Mouse (Mus musculus): ENCODE measurements at regions not wholly inside any gene's neighbourhood (a gene's known extent, or its start where the extent isn't known, plus 50 kb on each side); places are given as distances from the start of the nearest gene placed in this dataset.

- TF ChIP-seq GATA4 (IDR thresholded peaks at IDR 0.05; ENCODE audit: insufficient replicate concordance, low read length): no peak
These were observed 412.8 kb upstream of the Hnrnpa3 start for GRCm38 (mm10) chr2:75246082-75246743.

GRCm38 (mm10) chr2:75248251-75248650 is 410.8 kb upstream of the Hnrnpa3 start:
- TF ChIP-seq GATA4 (IDR thresholded peaks at IDR 0.05; ENCODE audit: insufficient replicate concordance, low read length): no peak

GRCm38 (mm10) chr2:75250507-75250906 is 408.6 kb upstream of the Hnrnpa3 start:
- no peak for TF ChIP-seq GATA4 (IDR thresholded peaks at IDR 0.05; ENCODE audit: insufficient replicate concordance, low read length)

- no peak for TF ChIP-seq GATA4 (IDR thresholded peaks at IDR 0.05; ENCODE audit: insufficient replicate concordance, low read length)
These were observed 406.2 kb upstream of the Hnrnpa3 start for GRCm38 (mm10) chr2:75252829-75253228.

- no peak for TF ChIP-seq GATA4 (IDR thresholded peaks at IDR 0.05; ENCODE audit: insufficient replicate concordance, low read length)
These were observed 393.8 kb upstream of the Hnrnpa3 start for GRCm38 (mm10) chr2:75265218-75265617.

- TF ChIP-seq GATA4 (IDR thresholded peaks at IDR 0.05; ENCODE audit: insufficient replicate concordance, low read length): no peak
These were observed 393.0 kb upstream of the Hnrnpa3 start for GRCm38 (mm10) chr2:75265739-75266699.

GRCm38 (mm10) chr2:75267949-75268348 is 391.1 kb upstream of the Hnrnpa3 start:
- no peak for TF ChIP-seq GATA4 (IDR thresholded peaks at IDR 0.05; ENCODE audit: insufficient replicate concordance, low read length)

GRCm38 (mm10) chr2:75269446-75269845 is 389.6 kb upstream of the Hnrnpa3 start:
- no peak for TF ChIP-seq GATA4 (IDR thresholded peaks at IDR 0.05; ENCODE audit: insufficient replicate concordance, low read length)

GRCm38 (mm10) chr2:75270115-75270514 is 388.9 kb upstream of the Hnrnpa3 start:
- TF ChIP-seq GATA4 (IDR thresholded peaks at IDR 0.05; ENCODE audit: insufficient replicate concordance, low read length): no peak

- no peak for TF ChIP-seq GATA4 (IDR thresholded peaks at IDR 0.05; ENCODE audit: insufficient replicate concordance, low read length)
These were observed 371.2 kb upstream of the Hnrnpa3 start for GRCm38 (mm10) chr2:75287900-75288299.

- no peak for TF ChIP-seq GATA4 (IDR thresholded peaks at IDR 0.05; ENCODE audit: insufficient replicate concordance, low read length)
These were observed 367.4 kb upstream of the Hnrnpa3 start for GRCm38 (mm10) chr2:75291674-75292073.

GRCm38 (mm10) chr2:75306821-75307220 is 352.2 kb upstream of the Hnrnpa3 start:
- no peak for TF ChIP-seq GATA4 (IDR thresholded peaks at IDR 0.05; ENCODE audit: insufficient replicate concordance, low read length)

GRCm38 (mm10) chr2:75311191-75311590 is 347.9 kb upstream of the Hnrnpa3 start:
- TF ChIP-seq GATA4 (IDR thresholded peaks at IDR 0.05; ENCODE audit: insufficient replicate concordance, low read length): no peak

GRCm38 (mm10) chr2:75312246-75312645 is 346.8 kb upstream of the Hnrnpa3 start:
- no peak for TF ChIP-seq GATA4 (IDR thresholded peaks at IDR 0.05; ENCODE audit: insufficient replicate concordance, low read length)

- TF ChIP-seq GATA4 (IDR thresholded peaks at IDR 0.05; ENCODE audit: insufficient replicate concordance, low read length): no peak
These were observed 343.7 kb upstream of the Hnrnpa3 start for GRCm38 (mm10) chr2:75315341-75315740.

- no peak for TF ChIP-seq GATA4 (IDR thresholded peaks at IDR 0.05; ENCODE audit: insufficient replicate concordance, low read length)
These were observed 340.9 kb upstream of the Hnrnpa3 start for GRCm38 (mm10) chr2:75318190-75318589.

Data from liver, adult (tissue).